In genomic region chr11:25855794-25856193, GRCm38 (mm10) we compare ENCODE assay signal across 9 mouse cellular contexts.
DNase-seq lines count a peak whose midpoint lies in the region; ATAC-seq lines count a peak whose summit lies in the region.
"Had no signal": no experiment of that assay in that cellular context is flagged by ENCODE, and none has a peak within 500 bp of the region (broad histone marks: within the 10 kb centered on the region; RNA-seq: fewer than 3 reads in every experiment).

No protein-coding gene starts in this region.

- peaks cover 43% of the 10 kb centered on the region for H3K4me1 ChIP-seq in midbrain, embryonic 13.5 days (replicated peaks)
- H3K4me1 ChIP-seq in kidney, embryonic 14.5 days (ENCODE audit: control insufficient read depth, insufficient read depth, low read length), result no peaks in the 10 kb centered on the region

- 29% methylated on average over 9 of the region's 9 CpGs for WGBS in midbrain, embryonic 13.5 days
- 75% methylated on average over 9 of the region's 9 CpGs for WGBS in kidney, embryonic 14.5 days

- no peaks in the 10 kb centered on the region for H3K36me3 ChIP-seq in midbrain, embryonic 13.5 days
- no peaks in the 10 kb centered on the region for H3K36me3 ChIP-seq in kidney, embryonic 14.5 days (ENCODE audit: control insufficient read depth, insufficient read depth, low read length)

- H3K4me3 ChIP-seq in midbrain, embryonic 13.5 days (replicated peaks), result 0 out of 2 replicates have a peak overlapping the region, but pooled peaks have one; percentile 6
- H3K4me3 ChIP-seq in kidney, embryonic 14.5 days (ENCODE audit: low read length), result no peak overlapping the region

- H3K27ac ChIP-seq in midbrain, embryonic 13.5 days, result peak overlapping the region; percentile 82
- no peak overlapping the region for H3K27ac ChIP-seq in kidney, embryonic 14.5 days (ENCODE audit: low read depth, low read length)

- no peak for ATAC-seq in midbrain, embryonic 13.5 days
- ATAC-seq in kidney, embryonic 14.5 days (ENCODE audit: low FRiP score, low TSS enrichment), result no peak

- peak overlapping the region; percentile 35 for H3K4me2 ChIP-seq in midbrain, embryonic 13.5 days (replicated peaks)
- no peak overlapping the region for H3K4me2 ChIP-seq in kidney, embryonic 14.5 days (replicated peaks; ENCODE audit: low read depth, low read length)

- no peak overlapping the region; the same call in 1 of the 2 replicates for H3K9ac ChIP-seq in midbrain, embryonic 13.5 days (replicated peaks)
- no peak overlapping the region for H3K9ac ChIP-seq in kidney, embryonic 14.5 days (ENCODE audit: low read depth, low read length)

- H3K9me3 ChIP-seq in midbrain, embryonic 13.5 days, result no peaks in the 10 kb centered on the region
- H3K9me3 ChIP-seq in kidney, embryonic 14.5 days (ENCODE audit: control insufficient read depth, low read length), result no peaks in the 10 kb centered on the region

- no peaks in the 10 kb centered on the region for H3K27me3 ChIP-seq in midbrain, embryonic 13.5 days
- H3K27me3 ChIP-seq in kidney, embryonic 14.5 days (ENCODE audit: control insufficient read depth, insufficient read depth, low read length), result no peaks in the 10 kb centered on the region

- DNase-seq in cerebellum, postnatal 25 days, result peak; percentile 11 to 13
- DNase-seq in cerebellum, adult 8-10 months, result no peak
- peak; percentile 16 for DNase-seq in right cerebral cortex, postnatal 4 days
- no peak for DNase-seq in right cerebral cortex, postnatal 36 days (ENCODE audit: low spot score in 2 of 2)
- DNase-seq in frontal cortex, postnatal 10 days (ENCODE audit: low spot score in 2 of 2), result no peak
- no peak for DNase-seq in gastrocnemius, postnatal 4 days (ENCODE audit: low spot score in 2 of 2)
- DNase-seq: gastrocnemius, postnatal 14 days had no signal

Comparison
In these comparisons a context has a peak if more than half of its experiments do, and no peak if none do; other contexts are left out.
1. DNase-seq: peak in cerebellum, postnatal 25 days (2 of 2) and right cerebral cortex, postnatal 4 days (single experiment); none in cerebellum, adult 8-10 months (single experiment), right cerebral cortex, postnatal 36 days (0 of 2), frontal cortex, postnatal 10 days (0 of 2) and gastrocnemius, postnatal 4 days (0 of 2).